13 mouse cellular contexts compared by ENCODE assay signal in the genomic region with DNA sequence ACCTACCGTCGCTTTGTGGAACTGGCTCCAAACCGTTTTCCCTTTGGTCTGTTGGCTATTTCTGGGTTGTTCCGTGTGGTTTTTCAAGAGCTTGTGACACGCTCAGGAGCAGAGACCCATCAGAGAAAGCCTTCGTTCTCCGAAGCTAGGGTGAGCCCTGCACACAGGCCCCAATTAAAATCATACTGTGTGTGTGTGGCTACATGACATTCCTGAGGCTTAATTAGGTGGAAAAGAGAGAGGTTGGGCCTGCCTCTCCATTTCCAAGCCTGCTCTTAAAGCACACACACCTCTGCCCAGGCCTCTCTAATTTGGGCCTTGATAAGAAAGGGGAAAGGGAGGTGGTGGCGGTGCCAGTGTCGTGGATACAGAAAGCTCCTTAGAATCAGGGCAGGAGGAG.
DNase-seq lines count a peak whose midpoint lies in the region; ATAC-seq lines count a peak whose summit lies in the region.
"Had no signal": no experiment of that assay in that cellular context is flagged by ENCODE, and none has a peak within 500 bp of the region (broad histone marks: within the 10 kb centered on the region; RNA-seq: fewer than 3 reads in every experiment).

No protein-coding gene starts in this region.

- H3K36me3 ChIP-seq in embryonic facial prominence, embryonic 13.5 days = no peaks in the 10 kb centered on the region
- no peaks in the 10 kb centered on the region for H3K36me3 ChIP-seq in forebrain, embryonic 14.5 days (ENCODE audit: control insufficient read depth, insufficient read depth, low read length)
- H3K36me3 ChIP-seq in kidney, embryonic 16.5 days (ENCODE audit: insufficient read depth, low read length) = no peaks in the 10 kb centered on the region
- no peaks in the 10 kb centered on the region for H3K36me3 ChIP-seq in limb, embryonic 15.5 days
- H3K36me3 ChIP-seq: neural tube, embryonic 12.5 days had no signal

- peak; percentile 69 for DNase-seq in forebrain, embryonic 14.5 days (ENCODE audit: low spot score)
- DNase-seq in liver = no peak
- no peak for DNase-seq in heart, postnatal 14 days
- no peak for DNase-seq in lung, postnatal 36 days
- no peak for DNase-seq in thymus, postnatal 25 days
- DNase-seq: adrenal gland, postnatal 10 days; cerebellum, postnatal 14 days; thymus, adult 18-20 months had no signal

- H3K9ac ChIP-seq in embryonic facial prominence, embryonic 13.5 days = no peak overlapping the region
- no peak overlapping the region for H3K9ac ChIP-seq in forebrain, embryonic 14.5 days (ENCODE audit: low read length)
- no peak overlapping the region for H3K9ac ChIP-seq in kidney, embryonic 16.5 days (replicated peaks; ENCODE audit: low read length)
- H3K9ac ChIP-seq in limb, embryonic 15.5 days = no peak overlapping the region
- H3K9ac ChIP-seq: neural tube, embryonic 12.5 days had no signal

- no peak for ATAC-seq in embryonic facial prominence, embryonic 13.5 days (ENCODE audit: insufficient number of reproducible peaks, insufficient read depth, low FRiP score, low TSS enrichment, low read depth)
- peak; percentile 77 for ATAC-seq in forebrain, embryonic 14.5 days
- peak; percentile 79 for ATAC-seq in kidney, embryonic 16.5 days (ENCODE audit: low FRiP score, low TSS enrichment)
- peak; percentile 27; the same call in 1 of the 2 replicates for ATAC-seq in limb, embryonic 15.5 days (ENCODE audit: insufficient number of reproducible peaks, low FRiP score, low TSS enrichment, low read depth)

- H3K4me2 ChIP-seq in embryonic facial prominence, embryonic 13.5 days = no peak overlapping the region
- H3K4me2 ChIP-seq in forebrain, embryonic 14.5 days (ENCODE audit: low read length) = no peak overlapping the region
- no peak overlapping the region for H3K4me2 ChIP-seq in kidney, embryonic 16.5 days (replicated peaks; ENCODE audit: low read depth, low read length)
- H3K4me2 ChIP-seq in limb, embryonic 15.5 days = no peak overlapping the region
- H3K4me2 ChIP-seq: heart, embryonic 11.5 days; neural tube, embryonic 12.5 days had no signal

- peaks cover 15% of the 10 kb centered on the region for H3K4me1 ChIP-seq in embryonic facial prominence, embryonic 13.5 days
- peaks cover 11% of the 10 kb centered on the region for H3K4me1 ChIP-seq in forebrain, embryonic 14.5 days (ENCODE audit: control insufficient read depth, insufficient read depth, low read length)
- peaks cover 21% of the 10 kb centered on the region; the same call in 1 of the 2 replicates for H3K4me1 ChIP-seq in kidney, embryonic 16.5 days (ENCODE audit: insufficient read depth, low read length)
- H3K4me1 ChIP-seq in limb, embryonic 15.5 days = peaks cover 11% of the 10 kb centered on the region; the same call in 1 of the 2 replicates

- H3K9me3 ChIP-seq in embryonic facial prominence, embryonic 13.5 days = no peaks in the 10 kb centered on the region
- no peaks in the 10 kb centered on the region for H3K9me3 ChIP-seq in forebrain, embryonic 14.5 days (replicated peaks; ENCODE audit: control insufficient read depth, low read length)
- no peaks in the 10 kb centered on the region for H3K9me3 ChIP-seq in kidney, embryonic 16.5 days (ENCODE audit: low read length)
- no peaks in the 10 kb centered on the region for H3K9me3 ChIP-seq in limb, embryonic 15.5 days
- H3K9me3 ChIP-seq: neural tube, embryonic 12.5 days had no signal

- no peaks in the 10 kb centered on the region for H3K27me3 ChIP-seq in embryonic facial prominence, embryonic 13.5 days
- H3K27me3 ChIP-seq in forebrain, embryonic 14.5 days (replicated peaks; ENCODE audit: control insufficient read depth, insufficient read depth, low read length) = no peaks in the 10 kb centered on the region
- H3K27me3 ChIP-seq in kidney, embryonic 16.5 days (ENCODE audit: insufficient read depth, low read length) = no peaks in the 10 kb centered on the region
- H3K27me3 ChIP-seq in limb, embryonic 15.5 days = no peaks in the 10 kb centered on the region
- H3K27me3 ChIP-seq: neural tube, embryonic 12.5 days had no signal

- intact Hi-C loops in heart, postnatal 14 days (cut with DNase I) = no loop called here

- WGBS in embryonic facial prominence, embryonic 13.5 days = 53% methylated on average over 9 of the region's 9 CpGs
- 12% methylated on average over 9 of the region's 9 CpGs for WGBS in forebrain, embryonic 14.5 days
- 50% methylated on average over 9 of the region's 9 CpGs for WGBS in kidney, embryonic 16.5 days
- WGBS in limb, embryonic 15.5 days = 52% methylated on average over 9 of the region's 9 CpGs

- 0 out of 2 replicates have a peak overlapping the region, but pooled peaks have one; percentile 16 for H3K27ac ChIP-seq in embryonic facial prominence, embryonic 13.5 days
- no peak overlapping the region; the same call in 1 of the 2 replicates for H3K27ac ChIP-seq in forebrain, embryonic 14.5 days (ENCODE audit: low read depth, low read length)
- peak overlapping the region; percentile 10 for H3K27ac ChIP-seq in kidney, embryonic 16.5 days (ENCODE audit: low read length)
- peak overlapping the region; percentile 34 for H3K27ac ChIP-seq in limb, embryonic 15.5 days
- H3K27ac ChIP-seq: neural tube, embryonic 12.5 days had no signal

- no peak overlapping the region for H3K4me3 ChIP-seq in embryonic facial prominence, embryonic 13.5 days
- H3K4me3 ChIP-seq in forebrain, embryonic 14.5 days (ENCODE audit: low read depth, low read length) = no peak overlapping the region
- no peak overlapping the region for H3K4me3 ChIP-seq in kidney, embryonic 16.5 days (ENCODE audit: low read length)
- H3K4me3 ChIP-seq in limb, embryonic 15.5 days = no peak overlapping the region
- H3K4me3 ChIP-seq: neural tube, embryonic 12.5 days had no signal
